In genomic region chr8:48130266-48130665, GRCm38 (mm10) we compare ENCODE assay signal across 18 mouse cellular contexts.
"Had no signal": no experiment of that assay in that cellular context is flagged by ENCODE, and none has a peak within 500 bp of the region (broad histone marks: within the 10 kb centered on the region; RNA-seq: fewer than 3 reads in every experiment).

No protein-coding gene starts in this region.

- H3K9ac ChIP-seq: lung, embryonic 14.5 days; midbrain, embryonic 12.5 days; neural tube, embryonic 13.5 days; neural tube, embryonic 15.5 days had no signal

- H3K4me2 ChIP-seq: lung, embryonic 14.5 days; midbrain, embryonic 12.5 days; neural tube, embryonic 13.5 days; neural tube, embryonic 15.5 days had no signal

- H3K27ac ChIP-seq: midbrain, embryonic 10.5 days; midbrain, embryonic 12.5 days; neural tube, embryonic 13.5 days; neural tube, embryonic 15.5 days had no signal

- DNase-seq: lung, embryonic 14.5 days; lung, postnatal 10 days; lung, postnatal 4 days; midbrain, embryonic 14.5 days; retina, postnatal 1 day; right cerebral cortex, adult 18-20 months; right cerebral cortex, postnatal 25 days; right cerebral cortex, postnatal 4 days; spleen, adult 18-20 months; thymus, adult 18-20 months; thymus, postnatal 14 days; thymus, postnatal 36 days had no signal

- H3K9me3 ChIP-seq: midbrain, embryonic 10.5 days; midbrain, embryonic 12.5 days; neural tube, embryonic 13.5 days; neural tube, embryonic 15.5 days had no signal

- H3K36me3 ChIP-seq: neural tube, embryonic 13.5 days; neural tube, embryonic 15.5 days had no signal

- H3K4me1 ChIP-seq: midbrain, embryonic 12.5 days had no signal

- H3K4me3 ChIP-seq: midbrain, embryonic 10.5 days; midbrain, embryonic 12.5 days; myocyte; neural tube, embryonic 13.5 days; neural tube, embryonic 15.5 days had no signal

- H3K27me3 ChIP-seq: midbrain, embryonic 12.5 days; neural tube, embryonic 13.5 days; neural tube, embryonic 15.5 days had no signal

- ATAC-seq: midbrain, embryonic 16.5 days had no signal
